Comparison of ENCODE assay signal across 22 mouse cellular contexts in genomic region chr7:116816494-116816893, GRCm38 (mm10).
"Had no signal": no experiment of that assay in that cellular context is flagged by ENCODE, and none has a peak within 500 bp of the region (broad histone marks: within the 10 kb centered on the region; RNA-seq: fewer than 3 reads in every experiment).

No protein-coding gene starts in this region.

- DNase-seq: kidney, adult 11 months; kidney, adult 8-10 months; kidney, postnatal 10 days; kidney, postnatal 36 days; layer of hippocampus, postnatal 36 days; liver; lung, adult 18-20 months; lung, postnatal 10 days; lung, postnatal 36 days; right cerebral cortex, postnatal 4 days; thymus, postnatal 25 days had no signal

- H3K9me3 ChIP-seq: kidney, embryonic 15.5 days; limb, embryonic 10.5 days; limb, embryonic 13.5 days; liver, embryonic 12.5 days; liver, embryonic 15.5 days; lung, embryonic 15.5 days; megakaryocyte, embryonic 14.5 days; midbrain, embryonic 10.5 days; midbrain, embryonic 13.5 days had no signal

- ATAC-seq: liver, embryonic 12.5 days; midbrain, embryonic 13.5 days had no signal

- H3K27me3 ChIP-seq: kidney, embryonic 15.5 days; limb, embryonic 13.5 days; liver, embryonic 12.5 days; liver, embryonic 15.5 days; lung, embryonic 15.5 days; megakaryocyte, embryonic 14.5 days; midbrain, embryonic 13.5 days had no signal

- H3K9ac ChIP-seq: kidney, embryonic 15.5 days; limb, embryonic 13.5 days; liver, embryonic 12.5 days; liver, embryonic 15.5 days; lung, embryonic 15.5 days; midbrain, embryonic 13.5 days had no signal

- H3K36me3 ChIP-seq: kidney, embryonic 15.5 days; limb, embryonic 10.5 days; limb, embryonic 13.5 days; liver, embryonic 12.5 days; liver, embryonic 15.5 days; lung, embryonic 15.5 days; midbrain, embryonic 10.5 days; midbrain, embryonic 13.5 days had no signal

- H3K4me2 ChIP-seq: kidney, embryonic 15.5 days; limb, embryonic 13.5 days; liver, embryonic 12.5 days; liver, embryonic 15.5 days; lung, embryonic 15.5 days; midbrain, embryonic 13.5 days had no signal

- H3K27ac ChIP-seq: kidney, embryonic 15.5 days; left cerebral cortex, adult 2 months; limb, embryonic 10.5 days; limb, embryonic 13.5 days; liver, embryonic 12.5 days; liver, embryonic 15.5 days; lung, embryonic 15.5 days; midbrain, embryonic 10.5 days; midbrain, embryonic 13.5 days; stomach, postnatal 0 days had no signal

- H3K4me1 ChIP-seq: kidney, embryonic 15.5 days; limb, embryonic 10.5 days; limb, embryonic 13.5 days; liver, embryonic 12.5 days; liver, embryonic 15.5 days; lung, embryonic 15.5 days; megakaryocyte, embryonic 14.5 days; midbrain, embryonic 10.5 days; midbrain, embryonic 13.5 days had no signal

- H3K4me3 ChIP-seq: kidney, embryonic 15.5 days; left cerebral cortex, adult 2 months; limb, embryonic 10.5 days; limb, embryonic 13.5 days; liver, embryonic 12.5 days; liver, embryonic 15.5 days; lung, embryonic 15.5 days; megakaryocyte, embryonic 14.5 days; midbrain, embryonic 10.5 days; midbrain, embryonic 13.5 days had no signal
